ENCODE assay signal across 8 mouse cellular contexts in genomic region chr2:31759751-31760460, GRCm38 (mm10). TPM values are rescaled to one million over a fixed set of nuclear protein-coding genes. Genes with fewer than 3 reads are reported as not detected.
A peak's percentile ranks its signal among the peaks of the same experiment; 100 is the strongest.
DNase-seq lines count a peak whose midpoint lies in the region; ATAC-seq and TF ChIP-seq lines count a peak whose summit lies in the region.

No protein-coding gene starts in this region.

- no peak for ATAC-seq in cerebellum, adult (ENCODE audit: insufficient number of reproducible peaks, low FRiP score, low TSS enrichment)
- ATAC-seq in forebrain, embryonic 15.5 days (replicated peaks) = peak; percentile 89
- ATAC-seq in hindbrain, embryonic 11.5 days (ENCODE audit: low FRiP score) = peak; percentile 92
- peak; percentile 94 for ATAC-seq in limb, embryonic 14.5 days (ENCODE audit: low FRiP score, low read depth)
- ATAC-seq in midbrain, embryonic 15.5 days (replicated peaks) = peak; percentile 82

- H3K9me3 ChIP-seq in forebrain, embryonic 15.5 days = no peaks in the 10 kb centered on the region
- no peaks in the 10 kb centered on the region for H3K9me3 ChIP-seq in hindbrain, embryonic 11.5 days (ENCODE audit: control insufficient read depth, low read length)
- no peaks in the 10 kb centered on the region for H3K9me3 ChIP-seq in limb, embryonic 14.5 days (ENCODE audit: control insufficient read depth, low read length)
- H3K9me3 ChIP-seq in midbrain, embryonic 15.5 days = no peaks in the 10 kb centered on the region

- H3K27me3 ChIP-seq in forebrain, embryonic 15.5 days = no peaks in the 10 kb centered on the region
- H3K27me3 ChIP-seq in hindbrain, embryonic 11.5 days (ENCODE audit: control insufficient read depth, insufficient read depth, low read length) = no peaks in the 10 kb centered on the region
- H3K27me3 ChIP-seq in limb, embryonic 14.5 days (ENCODE audit: control insufficient read depth, insufficient read depth, low read length) = no peaks in the 10 kb centered on the region
- H3K27me3 ChIP-seq in midbrain, embryonic 15.5 days (replicated peaks) = no peaks in the 10 kb centered on the region

- peak overlapping the region; percentile 78 for H3K9ac ChIP-seq in forebrain, embryonic 15.5 days (replicated peaks)
- peak overlapping the region; percentile 93 for H3K9ac ChIP-seq in hindbrain, embryonic 11.5 days (ENCODE audit: low read depth, low read length)
- H3K9ac ChIP-seq in limb, embryonic 14.5 days (ENCODE audit: low read depth, low read length, severe bottlenecking) = peak overlapping the region; percentile 99
- peak overlapping the region; percentile 67 for H3K9ac ChIP-seq in midbrain, embryonic 15.5 days

- peak overlapping the region; percentile 83 for H3K4me2 ChIP-seq in forebrain, embryonic 15.5 days (replicated peaks)
- peak overlapping the region; percentile 76 for H3K4me2 ChIP-seq in hindbrain, embryonic 11.5 days (replicated peaks; ENCODE audit: low read depth, low read length)
- peak overlapping the region; percentile 69 for H3K4me2 ChIP-seq in limb, embryonic 14.5 days (replicated peaks; ENCODE audit: low read depth, low read length, severe bottlenecking)
- H3K4me2 ChIP-seq in midbrain, embryonic 15.5 days = peak overlapping the region; percentile 83

- peaks cover 55% of the 10 kb centered on the region for H3K4me1 ChIP-seq in forebrain, embryonic 15.5 days
- H3K4me1 ChIP-seq in hindbrain, embryonic 11.5 days (replicated peaks; ENCODE audit: control insufficient read depth, insufficient read depth, low read length) = peaks cover 6% of the 10 kb centered on the region
- peaks cover 23% of the 10 kb centered on the region for H3K4me1 ChIP-seq in limb, embryonic 14.5 days (ENCODE audit: control insufficient read depth, insufficient read depth, low read length)
- H3K4me1 ChIP-seq in midbrain, embryonic 15.5 days = peaks cover 49% of the 10 kb centered on the region

- peak; percentile 31 for DNase-seq in cerebellum, adult 11 months
- peak; percentile 67 for DNase-seq in c-Kit-positive CD71-positive TER-119-negative erythroid progenitor cells, embryonic 14.5 days (ENCODE audit: low read depth)
- peak; percentile 90 for DNase-seq in hindbrain, embryonic 11.5 days (ENCODE audit: low spot score)
- DNase-seq in limb, embryonic 14.5 days (ENCODE audit: low spot score) = peak; percentile 93
- DNase-seq in spleen, postnatal 4 days (ENCODE audit: low spot score in 2 of 2) = peak; percentile 77 to 88

- H3K27ac ChIP-seq in forebrain, embryonic 15.5 days (replicated peaks) = peak overlapping the region; percentile 63
- H3K27ac ChIP-seq in hindbrain, embryonic 11.5 days (ENCODE audit: low read depth, low read length) = peak overlapping the region; percentile 73; the same call in 1 of the 2 replicates
- peak overlapping the region; percentile 97 for H3K27ac ChIP-seq in limb, embryonic 14.5 days (replicated peaks; ENCODE audit: low read depth, low read length)
- peak overlapping the region; percentile 62 for H3K27ac ChIP-seq in midbrain, embryonic 15.5 days

- peak overlapping the region; percentile 69 for H3K4me3 ChIP-seq in forebrain, embryonic 15.5 days
- H3K4me3 ChIP-seq in hindbrain, embryonic 11.5 days (ENCODE audit: low read depth, low read length) = peak overlapping the region; percentile 80
- H3K4me3 ChIP-seq in limb, embryonic 14.5 days (replicated peaks; ENCODE audit: low read length) = peak overlapping the region; percentile 95
- H3K4me3 ChIP-seq in midbrain, embryonic 15.5 days = peak overlapping the region; percentile 63

- no peaks in the 10 kb centered on the region for H3K36me3 ChIP-seq in forebrain, embryonic 15.5 days
- H3K36me3 ChIP-seq in hindbrain, embryonic 11.5 days (ENCODE audit: control insufficient read depth, insufficient read depth, low read length) = no peaks in the 10 kb centered on the region
- H3K36me3 ChIP-seq in limb, embryonic 14.5 days (ENCODE audit: control insufficient read depth, insufficient read depth, low read length) = no peaks in the 10 kb centered on the region
- no peaks in the 10 kb centered on the region for H3K36me3 ChIP-seq in midbrain, embryonic 15.5 days (replicated peaks)

- peak; percentile 43; the same call in 1 of the 2 replicates for TF ChIP-seq POLR2A in limb, embryonic 14.5 days (IDR thresholded peaks at IDR 0.05; ENCODE audit: borderline replicate concordance, extremely low read depth, insufficient read depth, insufficient read length)

- WGBS in forebrain, embryonic 15.5 days = 1% methylated on average over 35 of the region's 42 CpGs
- WGBS in hindbrain, embryonic 11.5 days = 0% methylated on average over 42 of the region's 42 CpGs
- under 1% methylated on average over 33 of the region's 42 CpGs for WGBS in limb, embryonic 14.5 days
- 2% methylated on average over 40 of the region's 42 CpGs for WGBS in midbrain, embryonic 15.5 days

RNA-seq across cellular contexts. Expression of gene Qrfp, which starts 50.5 kb away (rescaled TPM):
- 0.08 and 0.20 TPM in 2 replicates for polyA plus RNA-seq in forebrain, embryonic 15.5 days (2015; fragmentation: Nextera tagmentation; extraction: Ambion mirVana)
- polyA plus RNA-seq in hindbrain, embryonic 11.5 days (2014; fragmentation: Nextera tagmentation; extraction: Ambion mirVana) = 0.08 and 0.28 TPM in 2 replicates
- 0.12 and 0.16 TPM in 2 replicates for polyA plus RNA-seq in limb, embryonic 14.5 days (2012; rRNA removed)
- polyA plus RNA-seq in limb, embryonic 14.5 days (2014; fragmentation: Nextera tagmentation; extraction: Ambion mirVana) = 0.30 TPM in 2 replicates
- 0.05 and 0.09 TPM in 2 replicates for polyA plus RNA-seq in midbrain, embryonic 15.5 days (2015; fragmentation: Nextera tagmentation; extraction: Ambion mirVana)

Comparison
In these comparisons a context has a peak if more than half of its experiments do, and no peak if none do; other contexts are left out.
1. DNase-seq: peak in every context shown above with its lines; median percentile 93 in limb, embryonic 14.5 days; 90 in hindbrain, embryonic 11.5 days; 82 in spleen, postnatal 4 days; 67 in c-Kit-positive CD71-positive TER-119-negative erythroid progenitor cells, embryonic 14.5 days; 31 in cerebellum, adult 11 months.